Mouse (Mus musculus) MEL (cell line): Measurements from ENCODE around the gene Cln5. TPM values are rescaled to one million over a fixed set of nuclear protein-coding genes. Genes with fewer than 3 reads are reported as not detected.

Experiments used
- DNase-seq: peaks from one replicate; pipeline ENCODE4 v3.0.0; 2011; ENCODE audit warnings: low read depth, low spot score
- H3K27ac ChIP-seq: 2 replicates; pipeline ENCODE4 v1.5.1; 2012; ENCODE audit warnings: low read depth, mild to moderate bottlenecking, control low read depth, low read length, moderate library complexity; ENCODE audit not compliant: control insufficient read depth
- H3K27me3 ChIP-seq, 2 experiments: fragments of 150-350 bp in 1 of 2; sonication (generic) in 1 of 2; 2 replicates each; pipeline ENCODE4 v1.6.1; 2012; ENCODE audit warnings: low read length in 2 of 2, mild to moderate bottlenecking in 2 of 2, improper control_type of control experiment in 1 of 2, moderate library complexity in 1 of 2; ENCODE audit not compliant: insufficient read depth in 2 of 2, control insufficient read depth in 1 of 2
- H3K36me3 ChIP-seq, 2 experiments: 2 replicates each; pipeline ENCODE4 v1.6.1; 2012 to 2014; ENCODE audit warnings: low read length in 2 of 2, improper control_type of control experiment in 1 of 2, inconsistent platforms in 1 of 2, mild to moderate bottlenecking in 1 of 2; ENCODE audit not compliant: insufficient read depth in 2 of 2, control insufficient read depth in 1 of 2
- H3K4me1 ChIP-seq, 2 experiments: fragments of 150-350 bp in 1 of 2; sonication (generic) in 1 of 2; 2 replicates each; pipeline ENCODE4 v1.6.1; 2012; ENCODE audit warnings: low read length in 2 of 2, improper control_type of control experiment in 1 of 2, mild to moderate bottlenecking in 1 of 2; ENCODE audit not compliant: insufficient read depth in 2 of 2, control insufficient read depth in 1 of 2
- H3K4me3 ChIP-seq, 2 experiments: fragments of 150-350 bp in 1 of 2; sonication (generic) in 1 of 2; 2 replicates each; pipeline ENCODE4 v1.5.1; 2012; ENCODE audit warnings: low read depth in 2 of 2, low read length in 2 of 2, mild to moderate bottlenecking in 2 of 2, moderate library complexity in 2 of 2, control low read depth in 1 of 2, improper control_type of control experiment in 1 of 2; ENCODE audit not compliant: control insufficient read depth in 1 of 2, insufficient read depth in 1 of 2
- H3K79me2 ChIP-seq: 2 replicates; pipeline ENCODE4 v1.6.1; 2012; ENCODE audit warnings: mild to moderate bottlenecking, low read length, moderate library complexity; ENCODE audit not compliant: control insufficient read depth, poor library complexity, insufficient read depth
- H3K9ac ChIP-seq: 2 replicates; pipeline ENCODE4 v1.6.1; 2012; ENCODE audit warnings: low read depth, mild to moderate bottlenecking, control low read depth, low read length, moderate library complexity; ENCODE audit not compliant: control insufficient read depth, poor library complexity, severe bottlenecking
- H3K9me3 ChIP-seq: fragments of 150-350 bp; sonication (generic); replicated peaks from 2 replicates; pipeline ENCODE4 v1.6.1; 2012; ENCODE audit warnings: mild to moderate bottlenecking, low read length, improper control_type of control experiment, moderate library complexity; ENCODE audit not compliant: insufficient read depth
- BHLHE40 ChIP-seq: IDR thresholded peaks from 2 replicates; pipeline ENCODE4 v1.6.1; 2012; ENCODE audit warnings: low read depth, mild to moderate bottlenecking, inconsistent platforms, low read length, improper control_type of control experiment, borderline replicate concordance
- CHD1 ChIP-seq: IDR thresholded peaks from 2 replicates; pipeline ENCODE4 v1.6.1; 2012; ENCODE audit warnings: low read depth, mild to moderate bottlenecking, inconsistent platforms, low read length, improper control_type of control experiment
- CHD2 ChIP-seq: IDR thresholded peaks from 2 replicates; pipeline ENCODE4 v1.6.1; 2011; ENCODE audit warnings: low read length, improper control_type of control experiment
- ELF1 ChIP-seq: IDR thresholded peaks from 2 replicates; pipeline ENCODE4 v1.6.1; 2014; ENCODE audit warnings: low read depth, mild to moderate bottlenecking, inconsistent platforms, low read length, improper control_type of control experiment, moderate library complexity
- EP300 ChIP-seq, 2 experiments: IDR thresholded peaks; 2 replicates each; pipeline ENCODE4 v1.6.1; 2011; ENCODE audit warnings: improper control_type of control experiment in 2 of 2, low read length in 2 of 2, low read depth in 1 of 2, mild to moderate bottlenecking in 1 of 2
- ETS1 ChIP-seq: IDR thresholded peaks from 2 replicates; pipeline ENCODE4 v1.6.1; 2012; ENCODE audit warnings: low read depth, mild to moderate bottlenecking, inconsistent platforms, low read length, improper control_type of control experiment, moderate library complexity
- JUND ChIP-seq: IDR thresholded peaks from 2 replicates; pipeline ENCODE4 v1.6.1; 2011; ENCODE audit warnings: low read depth, mild to moderate bottlenecking, improper control_type of control experiment, low read length
- MAFK ChIP-seq: IDR thresholded peaks from 2 replicates; pipeline ENCODE4 v1.6.1; 2011; ENCODE audit warnings: low read depth, mild to moderate bottlenecking, low read length, improper control_type of control experiment, borderline replicate concordance
- MAX ChIP-seq: IDR thresholded peaks from 2 replicates; pipeline ENCODE4 v1.6.1; 2011; ENCODE audit warnings: low read length, improper control_type of control experiment
- MAZ ChIP-seq: IDR thresholded peaks from 2 replicates; pipeline ENCODE4 v1.6.1; 2012; ENCODE audit warnings: low read depth, mild to moderate bottlenecking, inconsistent platforms, low read length, improper control_type of control experiment
- MYB ChIP-seq: IDR thresholded peaks from 2 replicates; pipeline ENCODE4 v1.6.1; 2011; ENCODE audit warnings: mild to moderate bottlenecking, low read depth, low read length, improper control_type of control experiment
- SIN3A ChIP-seq: IDR thresholded peaks from 2 replicates; pipeline ENCODE4 v1.6.1; 2012; ENCODE audit warnings: low read length, improper control_type of control experiment, inconsistent platforms
- TAL1 ChIP-seq: IDR thresholded peaks from 2 replicates; pipeline ENCODE4 v1.6.1; 2012; ENCODE audit warnings: mild to moderate bottlenecking, inconsistent platforms, low read length, moderate library complexity, mixed read lengths
- TBP ChIP-seq: IDR thresholded peaks from 2 replicates; pipeline ENCODE4 v1.8.0; 2011; ENCODE audit warnings: low read depth, low read length, improper control_type of control experiment
- TCF12 ChIP-seq: IDR thresholded peaks from 2 replicates; pipeline ENCODE4 v1.6.1; 2014; ENCODE audit warnings: low read depth, mild to moderate bottlenecking, inconsistent platforms, low read length, improper control_type of control experiment, moderate library complexity
- USF1 ChIP-seq: IDR thresholded peaks from 2 replicates; pipeline ENCODE4 v1.6.1; 2014; ENCODE audit warnings: low read depth, mild to moderate bottlenecking, inconsistent platforms, low read length, improper control_type of control experiment, moderate library complexity
- USF2 ChIP-seq, 2 experiments: IDR thresholded peaks; 2 replicates each; pipeline ENCODE4 v1.6.1; 2011 to 2012; ENCODE audit warnings: improper control_type of control experiment in 2 of 2, low read length in 2 of 2, borderline replicate concordance in 1 of 2, inconsistent platforms in 1 of 2, low read depth in 1 of 2, mild to moderate bottlenecking in 1 of 2; ENCODE audit not compliant: insufficient read depth in 1 of 2
- ZC3H11A ChIP-seq: IDR thresholded peaks from 2 replicates; pipeline ENCODE4 v1.6.1; 2012; ENCODE audit warnings: low read depth, mild to moderate bottlenecking, inconsistent platforms, low read length, improper control_type of control experiment
- ZKSCAN1 ChIP-seq: IDR thresholded peaks from 2 replicates; pipeline ENCODE4 v1.6.1; 2012; ENCODE audit warnings: low read depth, mild to moderate bottlenecking, inconsistent platforms, low read length, improper control_type of control experiment, moderate library complexity
- ZMIZ1 ChIP-seq: IDR thresholded peaks from 2 replicates; pipeline ENCODE4 v1.6.1; 2012; ENCODE audit warnings: low read depth, mild to moderate bottlenecking, inconsistent platforms, low read length, improper control_type of control experiment, moderate library complexity
- polyA plus RNA-seq, 2 experiments: library from polyadenylated mRNA; stranded (reverse) in 1 of 2; unstranded in 1 of 2; fragments of >175 nt in 1 of 2; fragments of >200 nt in 1 of 2; gene quantifications; 2 replicates each; pipeline versions ENCODE4 v1.2.1 to v1.2.4; 2012; ENCODE audit warnings: low replicate concordance in 2 of 2, low read depth in 1 of 2; ENCODE audit not compliant: insufficient read length in 2 of 2, insufficient read depth in 1 of 2, missing spikeins in 1 of 2
- total RNA-seq: library from RNA; depleted of rRNA; stranded (reverse); fragments of 300-350 nt; gene quantifications from 2 replicates; pipeline ENCODE4 v1.2.3, GENCODE M21; 2012

Cln5 gene
- total and polyA plus RNA-seq, 3 experiments, result 12.3 to 99.4 (median 15.9) TPM

DNA sequence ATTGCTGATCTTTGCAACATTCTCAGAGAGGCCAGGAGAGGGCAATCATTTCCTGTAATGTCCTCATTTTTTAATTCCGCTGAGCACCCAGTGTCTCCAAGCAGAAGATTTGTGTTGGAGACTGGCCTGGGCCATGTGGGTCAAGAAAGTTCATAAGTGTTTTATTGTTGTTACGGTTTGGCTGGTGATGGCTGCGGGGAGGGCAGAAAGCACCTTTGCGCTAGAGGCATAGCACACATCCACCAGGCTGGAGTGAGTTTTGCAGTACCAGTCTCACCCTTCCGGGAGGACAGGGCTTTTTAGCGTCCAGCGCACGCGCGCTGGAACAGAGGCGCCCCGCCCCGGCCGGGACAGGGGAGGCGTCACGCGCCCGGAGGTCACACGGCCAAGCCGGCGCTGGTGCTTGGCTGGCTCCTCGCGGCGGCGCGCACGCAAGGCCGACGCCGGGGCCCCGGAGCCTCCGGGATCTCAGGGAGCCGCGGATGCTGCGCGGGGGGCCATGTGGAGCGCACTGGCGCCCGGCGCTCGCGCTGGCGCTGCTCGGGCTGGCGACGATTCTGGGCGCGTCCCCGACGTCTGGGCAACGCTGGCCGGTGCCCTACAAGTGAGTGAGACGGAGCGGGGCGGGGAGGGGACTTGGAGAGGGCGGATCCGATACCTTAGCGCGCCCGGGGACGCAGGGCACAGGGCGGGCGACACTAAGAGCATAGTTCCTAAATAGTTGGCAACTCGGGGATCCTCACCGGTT lies at the start of gene Cln5 (continued):
- no peak for TF ChIP-seq JUND
- no peak for TF ChIP-seq CHD2
- TF ChIP-seq EP300 (IDR thresholded peaks at IDR 0.05; ENCODE audit: low read depth in 1 of 2, low read length in 2 of 2), result no peak
- 0 out of 2 replicates have a peak, but pooled peaks have one; percentile 34 for TF ChIP-seq MAZ
- TF ChIP-seq SIN3A, result peak; percentile 56

DNA sequence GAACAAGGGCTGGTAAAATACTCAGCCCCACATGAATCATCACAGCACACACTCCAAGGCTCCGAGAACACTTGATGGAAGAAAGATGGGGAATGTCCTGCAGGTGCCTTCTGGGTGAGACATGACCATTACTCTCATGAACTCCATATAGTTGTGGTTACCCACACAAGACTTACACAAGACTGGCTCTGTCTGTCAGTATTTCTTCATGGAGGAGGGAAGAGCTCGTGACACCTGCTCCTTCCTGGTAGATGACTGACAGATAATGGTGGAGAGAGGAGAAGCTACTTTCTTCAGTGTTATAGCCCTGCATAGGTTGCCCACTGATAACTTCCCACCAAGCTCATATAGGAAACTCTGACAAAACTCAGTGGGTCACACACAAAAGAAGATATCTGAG lies 40.8 kb upstream of the Cln5 start:
- H3K79me2 ChIP-seq, result no peaks in the 10 kb centered on the region
- no peaks in the 10 kb centered on the region for H3K9me3 ChIP-seq
- no peaks in the 10 kb centered on the region for H3K4me1 ChIP-seq
- H3K36me3 ChIP-seq, result no peaks in the 10 kb centered on the region
- no peak for DNase-seq
- no peaks in the 10 kb centered on the region for H3K27me3 ChIP-seq
- H3K4me3 ChIP-seq, result no peak overlapping the region
- no peak for TF ChIP-seq BHLHE40
- TF ChIP-seq ZMIZ1, result no peak
- TF ChIP-seq MYB, result no peak
- TF ChIP-seq TAL1, result no peak
- TF ChIP-seq MAFK, result no peak
- no peak for TF ChIP-seq TBP
- TF ChIP-seq USF2 (IDR thresholded peaks at IDR 0.05; ENCODE audit: borderline replicate concordance in 1 of 2, insufficient read depth in 1 of 2, low read depth in 1 of 2, low read length in 2 of 2), result no peak
- TF ChIP-seq ZKSCAN1, result no peak
- no peak for TF ChIP-seq TCF12
- TF ChIP-seq ETS1, result no peak
- no peak for TF ChIP-seq ELF1
- TF ChIP-seq MAX, result no peak
- no peak for TF ChIP-seq ZC3H11A
- TF ChIP-seq USF1, result no peak
- no peak for TF ChIP-seq CHD1
- H3K9ac ChIP-seq, result no peak overlapping the region
- no peak overlapping the region for H3K27ac ChIP-seq
